Mouse (Mus musculus) hindlimb bud, embryonic 11.5 days (tissue): ENCODE data around the gene Nek11.
"Not testable (repeated sequence)": the region's sequence is repeated elsewhere in the genome, so short reads cannot be mapped to it uniquely, and the experiment has no call there.

ENCODE experiments used
- DNase-seq: peaks from one replicate; pipeline ENCODE4 v3.0.0-alpha.2; 2012; ENCODE audit warnings: low read depth, low spot score; ENCODE audit errors: extremely low spot score

Gene Nek11

GRCm38 (mm10) chr9:105144992-105145391 is 250.3 kb downstream of the Nek11 start, which contains the start of gene 1700080E11Rik:
Gene 1700080E11Rik, minus strand, starts transcription at chr9:105145092.
- DNase-seq, result no peak

- DNase-seq, result no peak
Measured at GRCm38 (mm10) chr9:105139204-105139603, 256.1 kb downstream of the Nek11 start.

GRCm38 (mm10) chr9:105136404-105136803 is 258.9 kb downstream of the Nek11 start:
- no peak for DNase-seq

- no peak for DNase-seq
Measured at GRCm38 (mm10) chr9:105134536-105134935, 260.8 kb downstream of the Nek11 start.

- no peak for DNase-seq
Measured at GRCm38 (mm10) chr9:105132002-105132367, 263.3 kb downstream of the Nek11 start.

- peak; percentile 63 for DNase-seq
Measured at GRCm38 (mm10) chr9:105131253-105132001, 263.9 kb downstream of the Nek11 start, which contains the start of gene Nudt16. Gene Nudt16, minus strand, starts transcription at chr9:105131824.

GRCm38 (mm10) chr9:105130331-105130730 is 265.0 kb downstream of the Nek11 start:
- DNase-seq, result no peak

GRCm38 (mm10) chr9:105125206-105125605 is 270.1 kb downstream of the Nek11 start:
- not testable (repeated sequence) for DNase-seq
